Mouse (Mus musculus): ENCODE data around the gene Eef1akmt3. TPM values are rescaled to one million over a fixed set of nuclear protein-coding genes. Genes with fewer than 3 reads are reported as not detected.

The Eef1akmt3 gene
- polyA plus RNA-seq, 2 experiments, result 0.04 to 0.09 TPM

- H3K36me3 ChIP-seq (replicated peaks; ENCODE audit: control insufficient read depth, insufficient read depth, low read depth), result no peaks in the 10 kb centered on the region
- no peak overlapping the region for H3K4me3 ChIP-seq (ENCODE audit: insufficient read depth in 1 of 2, low read depth in 2 of 2, low read length in 2 of 2)
- WGBS (ENCODE audit: insufficient replicate concordance), result 56% methylated on average over 5 of the region's 5 CpGs
- H3K27ac ChIP-seq, result no peak overlapping the region
- H3K4me2 ChIP-seq (ENCODE audit: low read depth), result no peak overlapping the region; the same call in 1 of the 2 replicates
- H3K9me3 ChIP-seq (ENCODE audit: control insufficient read depth, low read length), result no peaks in the 10 kb centered on the region
- no peak overlapping the region for H3K9ac ChIP-seq (replicated peaks)
- ATAC-seq (ENCODE audit: insufficient read depth) (no peak), DNase-seq (ENCODE audit: low read depth in 3 of 3, low spot score in 3 of 3) (no peak)
- no peak for TF ChIP-seq CTCF (IDR thresholded peaks at IDR 0.05; ENCODE audit: low read depth)
- TF ChIP-seq EP300 (IDR thresholded peaks at IDR 0.05; ENCODE audit: low read depth), result no peak
- H3K4me1 ChIP-seq (replicated peaks; ENCODE audit: control insufficient read depth in 2 of 2, insufficient read depth in 2 of 2, low read length in 1 of 2), result peaks cover 12 to 30% of the 10 kb centered on the region in 2 experiments
- H3K27me3 ChIP-seq (ENCODE audit: control insufficient read depth, insufficient read depth, low read length), result no peaks in the 10 kb centered on the region
Measured at GRCm38 (mm10) chr10:126984189-126985004, 56.9 kb downstream of the Eef1akmt3 start.

- Histone ChIP-seq H3K27me3 (ENCODE audit: control insufficient read depth, insufficient read depth, low read length) (no peaks in the 10 kb centered on the region), H3K9me3 (ENCODE audit: control insufficient read depth, low read length) (no peaks in the 10 kb centered on the region), H3K36me3 (replicated peaks; ENCODE audit: control insufficient read depth, insufficient read depth, low read depth) (no peaks in the 10 kb centered on the region), H3K4me3 (ENCODE audit: insufficient read depth in 1 of 2, low read depth in 2 of 2, low read length in 2 of 2) (no peak overlapping the region), H3K27ac (no peak overlapping the region), H3K4me1 (replicated peaks; ENCODE audit: control insufficient read depth in 2 of 2, insufficient read depth in 2 of 2, low read length in 1 of 2) (peaks cover 12 to 30% of the 10 kb centered on the region in 2 experiments), H3K4me2 (ENCODE audit: low read depth) (peak overlapping the region; percentile 15; the same call in 1 of the 2 replicates), H3K9ac (replicated peaks) (no peak overlapping the region)
- WGBS (ENCODE audit: insufficient replicate concordance), result 62% methylated on average over 14 of the region's 14 CpGs
- DNase-seq (ENCODE audit: low read depth in 3 of 3, low spot score in 3 of 3) (no peak), ATAC-seq (ENCODE audit: insufficient read depth) (no peak)
- TF ChIP-seq EP300 (IDR thresholded peaks at IDR 0.05; ENCODE audit: low read depth) (no peak), CTCF (IDR thresholded peaks at IDR 0.05; ENCODE audit: low read depth) (no peak)
Measured at GRCm38 (mm10) chr10:126983193-126983725, 58.1 kb downstream of the Eef1akmt3 start.

DNA sequence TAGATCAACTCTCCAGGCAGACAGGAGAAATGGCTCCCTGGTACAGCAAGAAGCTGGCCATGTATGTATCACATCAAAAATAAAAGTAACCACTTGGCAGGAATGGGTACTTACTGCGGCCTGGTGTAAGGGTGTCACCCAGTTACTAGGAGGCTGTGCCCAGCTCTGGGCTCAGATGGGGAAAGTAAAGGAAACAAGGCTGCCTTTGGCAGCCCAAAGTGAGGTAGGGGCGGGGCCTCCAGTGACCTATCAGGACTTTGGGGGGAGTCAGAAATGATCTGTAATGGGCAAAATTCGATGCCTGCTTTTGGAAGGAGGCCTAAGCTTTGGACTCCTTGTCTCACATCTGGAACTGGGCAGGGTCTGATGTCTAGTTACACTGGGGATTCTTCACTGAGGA, 59.6 kb downstream of the Eef1akmt3 start:
- Histone ChIP-seq H3K9ac (replicated peaks) (no peak overlapping the region), H3K4me1 (replicated peaks; ENCODE audit: control insufficient read depth in 2 of 2, insufficient read depth in 2 of 2, low read length in 1 of 2) (peaks cover 18 to 30% of the 10 kb centered on the region in 2 experiments), H3K4me2 (ENCODE audit: low read depth) (peak overlapping the region; percentile 87), H3K9me3 (ENCODE audit: control insufficient read depth, low read length) (no peaks in the 10 kb centered on the region), H3K36me3 (replicated peaks; ENCODE audit: control insufficient read depth, insufficient read depth, low read depth) (no peaks in the 10 kb centered on the region), H3K4me3 (ENCODE audit: insufficient read depth in 1 of 2, low read depth in 2 of 2, low read length in 2 of 2) (no peak overlapping the region), H3K27me3 (ENCODE audit: control insufficient read depth, insufficient read depth, low read length) (no peaks in the 10 kb centered on the region), H3K27ac (no peak overlapping the region)
- TF ChIP-seq EP300 (IDR thresholded peaks at IDR 0.05; ENCODE audit: low read depth), result no peak
- TF ChIP-seq CTCF (IDR thresholded peaks at IDR 0.05; ENCODE audit: low read depth), result no peak
- ATAC-seq (ENCODE audit: insufficient read depth), result no peak
- WGBS (ENCODE audit: insufficient replicate concordance), result 56% methylated on average over 3 of the region's 3 CpGs
- no peak for DNase-seq (ENCODE audit: low read depth in 3 of 3, low spot score in 3 of 3)

MicroRNAs encoded within 50 kb of the gene (microRNA counts, 519-probe panel; counts per million panel counts)
- microRNA mmu-miR-26a (4,110 counts per million, percentile 15 among the panel's probes with 10 or more counts), microRNA mmu-miR-546 (69.9 counts per million)

Small RNA genes lying within 50 kb of the gene (microRNA-seq; reads per million reads assigned to microRNA genes)
- gene Mir26a-2 (63.8 reads per million, percentile 42 among the genes with 10 or more reads in this experiment), gene Mir546 (not detected)

Other genes with a start within 250 kb of the Eef1akmt3 start
- 3.7 and 4.1 TPM in 2 replicates for gene Atp23, start 140.2 kb downstream of the Eef1akmt3 start, polyA plus RNA-seq (2012; rRNA removed)
- gene Atp23, start 140.2 kb downstream of the Eef1akmt3 start, polyA plus RNA-seq (2014; fragmentation: Nextera tagmentation; extraction: Ambion mirVana), result 7.6 and 7.9 TPM in 2 replicates
- gene Ctdsp2, start 62.8 kb downstream of the Eef1akmt3 start, polyA plus RNA-seq (2012; rRNA removed), result 18.8 and 19.4 TPM in 2 replicates
- 13.3 and 15.8 TPM in 2 replicates for gene Ctdsp2, start 62.8 kb downstream of the Eef1akmt3 start, polyA plus RNA-seq (2014; fragmentation: Nextera tagmentation; extraction: Ambion mirVana)
- gene Avil, start 40.8 kb downstream of the Eef1akmt3 start, polyA plus RNA-seq (2012; rRNA removed), result 0.02 and 0.12 TPM in 2 replicates
- gene Avil, start 40.8 kb downstream of the Eef1akmt3 start, polyA plus RNA-seq (2014; fragmentation: Nextera tagmentation; extraction: Ambion mirVana), result 0.03 TPM in 1 of 2 replicates, not detected in the other
- 22.8 and 26.7 TPM in 2 replicates for gene Tsfm, start 10.7 kb downstream of the Eef1akmt3 start, polyA plus RNA-seq (2012; rRNA removed)
- 40.7 and 49.2 TPM in 2 replicates for gene Tsfm, start 10.7 kb downstream of the Eef1akmt3 start, polyA plus RNA-seq (2014; fragmentation: Nextera tagmentation; extraction: Ambion mirVana)
- gene Mettl1, start 99 bp downstream of the Eef1akmt3 start, polyA plus RNA-seq (2012; rRNA removed), result 10.6 and 12.5 TPM in 2 replicates
- 18.1 and 19.3 TPM in 2 replicates for gene Mettl1, start 99 bp downstream of the Eef1akmt3 start, polyA plus RNA-seq (2014; fragmentation: Nextera tagmentation; extraction: Ambion mirVana)
- 0.07 and 0.08 TPM in 2 replicates for gene Cyp27b1, start 6.7 kb upstream of the Eef1akmt3 start, polyA plus RNA-seq (2012; rRNA removed)
- not detected in 2 replicates for gene Cyp27b1, start 6.7 kb upstream of the Eef1akmt3 start, polyA plus RNA-seq (2014; fragmentation: Nextera tagmentation; extraction: Ambion mirVana)
- gene March9, start 18.7 kb upstream of the Eef1akmt3 start, polyA plus RNA-seq (2012; rRNA removed), result 0.07 and 0.12 TPM in 2 replicates
- not detected in 2 replicates for gene March9, start 18.7 kb upstream of the Eef1akmt3 start, polyA plus RNA-seq (2014; fragmentation: Nextera tagmentation; extraction: Ambion mirVana)
- gene Cdk4, start 22.0 kb upstream of the Eef1akmt3 start, polyA plus RNA-seq (2012; rRNA removed), result 175 and 221 TPM in 2 replicates
- 519 and 576 TPM in 2 replicates for gene Cdk4, start 22.0 kb upstream of the Eef1akmt3 start, polyA plus RNA-seq (2014; fragmentation: Nextera tagmentation; extraction: Ambion mirVana)
- gene Tspan31, start 28.8 kb upstream of the Eef1akmt3 start, polyA plus RNA-seq (2012; rRNA removed), result 35.8 and 41.8 TPM in 2 replicates
- gene Tspan31, start 28.8 kb upstream of the Eef1akmt3 start, polyA plus RNA-seq (2014; fragmentation: Nextera tagmentation; extraction: Ambion mirVana), result 18.9 and 23.8 TPM in 2 replicates
- 3.0 and 3.7 TPM in 2 replicates for gene Agap2, start 33.8 kb upstream of the Eef1akmt3 start, polyA plus RNA-seq (2012; rRNA removed)
- gene Agap2, start 33.8 kb upstream of the Eef1akmt3 start, polyA plus RNA-seq (2014; fragmentation: Nextera tagmentation; extraction: Ambion mirVana), result 0.57 and 0.59 TPM in 2 replicates
- gene Os9, start 79.6 kb upstream of the Eef1akmt3 start, polyA plus RNA-seq (2012; rRNA removed), result 20.9 and 25.0 TPM in 2 replicates
- gene Os9, start 79.6 kb upstream of the Eef1akmt3 start, polyA plus RNA-seq (2014; fragmentation: Nextera tagmentation; extraction: Ambion mirVana), result 22.9 and 29.9 TPM in 2 replicates
- gene B4galnt1, start 123.7 kb upstream of the Eef1akmt3 start, polyA plus RNA-seq (2012; rRNA removed), result 9.9 and 10.4 TPM in 2 replicates
- gene B4galnt1, start 123.7 kb upstream of the Eef1akmt3 start, polyA plus RNA-seq (2014; fragmentation: Nextera tagmentation; extraction: Ambion mirVana), result 14.6 and 17.1 TPM in 2 replicates
- 1.5 and 1.7 TPM in 2 replicates for gene Slc26a10, start 139.1 kb upstream of the Eef1akmt3 start, polyA plus RNA-seq (2012; rRNA removed)
- gene Slc26a10, start 139.1 kb upstream of the Eef1akmt3 start, polyA plus RNA-seq (2014; fragmentation: Nextera tagmentation; extraction: Ambion mirVana), result 0.75 and 1.3 TPM in 2 replicates
- 6.9 and 7.7 TPM in 2 replicates for gene Arhgef25, start 148.6 kb upstream of the Eef1akmt3 start, polyA plus RNA-seq (2012; rRNA removed)
- gene Arhgef25, start 148.6 kb upstream of the Eef1akmt3 start, polyA plus RNA-seq (2014; fragmentation: Nextera tagmentation; extraction: Ambion mirVana), result 3.4 and 4.8 TPM in 2 replicates
- gene Dtx3, start 154.2 kb upstream of the Eef1akmt3 start, polyA plus RNA-seq (2012; rRNA removed), result 35.9 and 38.6 TPM in 2 replicates
- 11.2 and 15.0 TPM in 2 replicates for gene Dtx3, start 154.2 kb upstream of the Eef1akmt3 start, polyA plus RNA-seq (2014; fragmentation: Nextera tagmentation; extraction: Ambion mirVana)
- 28.2 and 31.2 TPM in 2 replicates for gene Pip4k2c, start 170.1 kb upstream of the Eef1akmt3 start, polyA plus RNA-seq (2012; rRNA removed)
- gene Pip4k2c, start 170.1 kb upstream of the Eef1akmt3 start, polyA plus RNA-seq (2014; fragmentation: Nextera tagmentation; extraction: Ambion mirVana), result 25.7 and 31.1 TPM in 2 replicates
- gene Kif5a, start 221.8 kb upstream of the Eef1akmt3 start, polyA plus RNA-seq (2012; rRNA removed), result 0.11 and 0.19 TPM in 2 replicates
- 0.01 and 0.03 TPM in 2 replicates for gene Kif5a, start 221.8 kb upstream of the Eef1akmt3 start, polyA plus RNA-seq (2014; fragmentation: Nextera tagmentation; extraction: Ambion mirVana)
- gene Dctn2, start 224.9 kb upstream of the Eef1akmt3 start, polyA plus RNA-seq (2012; rRNA removed), result 53.8 and 58.7 TPM in 2 replicates
- gene Dctn2, start 224.9 kb upstream of the Eef1akmt3 start, polyA plus RNA-seq (2014; fragmentation: Nextera tagmentation; extraction: Ambion mirVana), result 59.2 and 64.7 TPM in 2 replicates
- gene Mbd6, start 247.5 kb upstream of the Eef1akmt3 start, polyA plus RNA-seq (2012; rRNA removed), result 9.7 and 11.0 TPM in 2 replicates
- 5.6 and 6.2 TPM in 2 replicates for gene Mbd6, start 247.5 kb upstream of the Eef1akmt3 start, polyA plus RNA-seq (2014; fragmentation: Nextera tagmentation; extraction: Ambion mirVana)

All from liver, embryonic 14.5 days (tissue).